Mouse (Mus musculus): Measurements from ENCODE around the gene Nrip2.

Nrip2 gene

GRCm38 (mm10) chr6:128397574-128398261 lies 1.4 kb upstream of the Nrip2 start:
- DNase-seq (ENCODE audit: low read depth, low spot score): no peak

- no peak for DNase-seq (ENCODE audit: low read depth, low spot score)
Observed at GRCm38 (mm10) chr6:128399421-128400185, 507 bp downstream of the Nrip2 start.

GRCm38 (mm10) chr6:128404708-128405107 lies 5.6 kb downstream of the Nrip2 start:
- no peak for DNase-seq (ENCODE audit: low read depth, low spot score)

- DNase-seq (ENCODE audit: low read depth, low spot score): no peak
Observed at GRCm38 (mm10) chr6:128408544-128409125, 9.5 kb downstream of the Nrip2 start.

- DNase-seq (ENCODE audit: low read depth, low spot score): no peak
Observed at GRCm38 (mm10) chr6:128410305-128410704, 11.2 kb downstream of the Nrip2 start.

GRCm38 (mm10) chr6:128411115-128411514 lies 12.0 kb downstream of the Nrip2 start:
- peak; percentile 82 for DNase-seq (ENCODE audit: low read depth, low spot score)

GRCm38 (mm10) chr6:128416169-128416568 lies 17.1 kb downstream of the Nrip2 start:
- no peak for DNase-seq (ENCODE audit: low read depth, low spot score)

GRCm38 (mm10) chr6:128418076-128418475 lies 19.0 kb downstream of the Nrip2 start:
- DNase-seq (ENCODE audit: low read depth, low spot score): no peak

GRCm38 (mm10) chr6:128421036-128421435 lies 21.9 kb downstream of the Nrip2 start:
- no peak for DNase-seq (ENCODE audit: low read depth, low spot score)

- no peak for DNase-seq (ENCODE audit: low read depth, low spot score)
Observed at GRCm38 (mm10) chr6:128421480-128421879, 22.4 kb downstream of the Nrip2 start.

GRCm38 (mm10) chr6:128423496-128424268 lies 24.6 kb downstream of the Nrip2 start:
- peak; percentile 16 for DNase-seq (ENCODE audit: low read depth, low spot score)

GRCm38 (mm10) chr6:128424269-128425019 lies 25.3 kb downstream of the Nrip2 start, which contains the start of gene Itfg2:
Gene Itfg2 (minus strand): TSS chr6:128424931.
- DNase-seq (ENCODE audit: low read depth, low spot score): peak; percentile 99

- DNase-seq (ENCODE audit: low read depth, low spot score): no peak
Observed at GRCm38 (mm10) chr6:128425046-128425445, 25.9 kb downstream of the Nrip2 start.

GRCm38 (mm10) chr6:128427571-128427970 lies 28.5 kb downstream of the Nrip2 start:
- DNase-seq (ENCODE audit: low read depth, low spot score): no peak

- DNase-seq (ENCODE audit: low read depth, low spot score): no peak
Observed at GRCm38 (mm10) chr6:128429300-128429699, 30.2 kb downstream of the Nrip2 start.

GRCm38 (mm10) chr6:128429826-128430225 lies 30.7 kb downstream of the Nrip2 start:
- no peak for DNase-seq (ENCODE audit: low read depth, low spot score)

GRCm38 (mm10) chr6:128432356-128432915 lies 33.3 kb downstream of the Nrip2 start:
- no peak for DNase-seq (ENCODE audit: low read depth, low spot score)

GRCm38 (mm10) chr6:128433566-128433965 lies 34.5 kb downstream of the Nrip2 start:
- no peak for DNase-seq (ENCODE audit: low read depth, low spot score)

GRCm38 (mm10) chr6:128435474-128435873 lies 36.4 kb downstream of the Nrip2 start:
- DNase-seq (ENCODE audit: low read depth, low spot score): no peak

- no peak for DNase-seq (ENCODE audit: low read depth, low spot score)
Observed at GRCm38 (mm10) chr6:128436356-128437005, 37.4 kb downstream of the Nrip2 start.

Measured in CD4-positive, CD25-positive, alpha-beta regulatory T cell, adult 2 months (primary cell).